Mouse (Mus musculus) embryonic facial prominence, embryonic 15.5 days (tissue): ENCODE results near the gene Bcat2. TPM values are rescaled to one million over a fixed set of nuclear protein-coding genes. Genes with fewer than 3 reads are reported as not detected.
"Not testable (repeated sequence)": the region's sequence is repeated elsewhere in the genome, so short reads cannot be mapped to it uniquely, and the experiment has no call there.

ENCODE experiments used
- ATAC-seq: fragments of 200-750 bp; cut with Nextera tagmentation; 2 replicates; pipeline ENCODE4 v1.8.0; 2017; ENCODE audit warnings: low read depth, moderate TSS enrichment; ENCODE audit not compliant: insufficient number of reproducible peaks, low FRiP score, low TSS enrichment
- H3K27ac ChIP-seq: fragments of 300-500 bp; sonication (generic); replicated peaks from 2 replicates; pipeline ENCODE4 v1.5.1; 2015; ENCODE audit warnings: mild to moderate bottlenecking, inconsistent platforms
- H3K27me3 ChIP-seq: fragments of 300-500 bp; sonication (generic); 2 replicates; pipeline ENCODE4 v1.6.1; 2015; ENCODE audit warnings: inconsistent platforms
- H3K36me3 ChIP-seq: fragments of 300-500 bp; sonication (generic); 2 replicates; pipeline ENCODE4 v1.6.1; 2015; ENCODE audit warnings: mild to moderate bottlenecking, inconsistent platforms
- H3K4me1 ChIP-seq: fragments of 300-500 bp; sonication (generic); 2 replicates; pipeline ENCODE4 v1.6.1; 2015; ENCODE audit warnings: inconsistent platforms
- H3K4me2 ChIP-seq: fragments of 300-500 bp; sonication (generic); replicated peaks from 2 replicates; pipeline ENCODE4 v1.6.1; 2015; ENCODE audit warnings: mild to moderate bottlenecking, inconsistent platforms
- H3K4me3 ChIP-seq: fragments of 300-500 bp; sonication (generic); replicated peaks from 2 replicates; pipeline ENCODE4 v1.5.1; 2015; ENCODE audit warnings: mild to moderate bottlenecking, inconsistent platforms
- H3K9ac ChIP-seq: fragments of 300-500 bp; sonication (generic); 2 replicates; pipeline ENCODE4 v1.6.1; 2015; ENCODE audit warnings: inconsistent platforms
- H3K9me3 ChIP-seq: fragments of 300-500 bp; sonication (generic); replicated peaks from 2 replicates; pipeline ENCODE4 v1.6.1; 2016; ENCODE audit warnings: inconsistent platforms
- WGBS: fragments of 180-500 bp; shearing (Covaris S2); methylation state at CpG from one replicate; pipeline ENCODE4 v1.1.7; 2015; 5-methylcytosine and 5-hydroxymethylcytosine counted together
- polyA plus RNA-seq: library from polyadenylated mRNA; unstranded; fragments of >200 nt; fragmentation: Nextera tagmentation; extraction: Ambion mirVana; gene quantifications from 2 replicates; pipeline ENCODE4 v1.2.1, GENCODE M21; 2015

Bcat2 gene
- polyA plus RNA-seq, 1 experiment from 2014 or later = 65.1 TPM

GRCm38 (mm10) chr7:45527169-45527568 lies 42.8 kb upstream of the Bcat2 start:
- H3K4me2 ChIP-seq, ATAC-seq, H3K36me3 ChIP-seq, H3K4me3 ChIP-seq, H3K9me3 ChIP-seq, H3K9ac ChIP-seq, H3K27ac ChIP-seq, H3K27me3 ChIP-seq: not testable (repeated sequence)
- H3K4me1 ChIP-seq = peaks cover 40% of the 10 kb centered on the region
- 89% methylated on average over 6 of the region's 6 CpGs for WGBS

GRCm38 (mm10) chr7:45529461-45529860 lies 40.5 kb upstream of the Bcat2 start:
- H3K9ac ChIP-seq = no peak overlapping the region

GRCm38 (mm10) chr7:45530643-45531042 lies 39.3 kb upstream of the Bcat2 start:
- Histone ChIP-seq H3K9me3 (no peaks in the 10 kb centered on the region), H3K4me2 (peak overlapping the region; percentile 4; the same call in 1 of the 2 replicates), H3K27ac (0 out of 2 replicates have a peak overlapping the region, but pooled peaks have one; percentile 41), H3K36me3 (no peaks in the 10 kb centered on the region), H3K4me1 (peaks cover 12% of the 10 kb centered on the region), H3K9ac (no peak overlapping the region), H3K4me3 (no peak overlapping the region), H3K27me3 (no peaks in the 10 kb centered on the region)
- no peak for ATAC-seq
- 31% methylated on average over 2 of the region's 2 CpGs for WGBS

More at GRCm38 (mm10) chr7:45529461-45529860, 40.5 kb upstream of the Bcat2 start:
- Histone ChIP-seq H3K27me3 (no peaks in the 10 kb centered on the region), H3K4me1 (peaks cover 24% of the 10 kb centered on the region), H3K36me3 (no peaks in the 10 kb centered on the region), H3K4me2 (no peak overlapping the region), H3K4me3 (no peak overlapping the region), H3K9me3 (no peaks in the 10 kb centered on the region), H3K27ac (peak overlapping the region; percentile 12; the same call in 1 of the 2 replicates)
- 11% methylated on average over 6 of the region's 6 CpGs for WGBS
- no peak for ATAC-seq

GRCm38 (mm10) chr7:45535676-45536075 lies 34.3 kb upstream of the Bcat2 start:
- no peak overlapping the region for H3K4me3 ChIP-seq
- H3K36me3 ChIP-seq = no peaks in the 10 kb centered on the region
- H3K4me1 ChIP-seq = peaks cover 11% of the 10 kb centered on the region
- 53% methylated on average over 1 of the region's 1 CpGs for WGBS
- ATAC-seq = no peak
- H3K9ac ChIP-seq = no peak overlapping the region
- no peaks in the 10 kb centered on the region for H3K27me3 ChIP-seq
- H3K27ac ChIP-seq = no peak overlapping the region
- H3K4me2 ChIP-seq = no peak overlapping the region
- no peaks in the 10 kb centered on the region for H3K9me3 ChIP-seq

- Histone ChIP-seq H3K4me1 (peaks cover 8% of the 10 kb centered on the region), H3K9ac (no peak overlapping the region), H3K4me3 (peak overlapping the region; percentile 50), H3K36me3 (no peaks in the 10 kb centered on the region), H3K27ac (no peak overlapping the region), H3K4me2 (peak overlapping the region; percentile 92), H3K9me3 (no peaks in the 10 kb centered on the region), H3K27me3 (no peaks in the 10 kb centered on the region)
- WGBS = 81% methylated on average over 10 of the region's 10 CpGs
- no peak; the same call in 1 of the 2 replicates for ATAC-seq
These were observed 32.4 kb upstream of the Bcat2 start for GRCm38 (mm10) chr7:45537602-45538001.

- Histone ChIP-seq H3K9ac (0 out of 2 replicates have a peak overlapping the region, but pooled peaks have one; percentile 23), H3K27me3 (no peaks in the 10 kb centered on the region), H3K4me2 (peak overlapping the region; percentile 92), H3K4me1 (peaks cover 8% of the 10 kb centered on the region), H3K36me3 (no peaks in the 10 kb centered on the region), H3K9me3 (no peaks in the 10 kb centered on the region), H3K27ac (no peak overlapping the region), H3K4me3 (peak overlapping the region; percentile 50)
- 4% methylated on average over 29 of the region's 29 CpGs for WGBS
- peak; percentile 73 for ATAC-seq
These were observed 31.6 kb upstream of the Bcat2 start for GRCm38 (mm10) chr7:45538163-45539041.

GRCm38 (mm10) chr7:45539095-45539494 lies 30.9 kb upstream of the Bcat2 start:
- WGBS = 79% methylated on average over 3 of the region's 3 CpGs
- Histone ChIP-seq H3K9me3 (no peaks in the 10 kb centered on the region), H3K27ac (no peak overlapping the region), H3K4me3 (no peak overlapping the region), H3K36me3 (no peaks in the 10 kb centered on the region), H3K4me1 (peaks cover 8% of the 10 kb centered on the region), H3K27me3 (no peaks in the 10 kb centered on the region), H3K9ac (no peak overlapping the region), H3K4me2 (no peak overlapping the region)
- no peak for ATAC-seq

- Histone ChIP-seq H3K27ac (no peak overlapping the region), H3K9me3 (no peaks in the 10 kb centered on the region), H3K4me1 (peaks cover 8% of the 10 kb centered on the region), H3K36me3 (no peaks in the 10 kb centered on the region), H3K27me3 (no peaks in the 10 kb centered on the region), H3K9ac (no peak overlapping the region), H3K4me3 (no peak overlapping the region), H3K4me2 (no peak overlapping the region)
- WGBS = 59% methylated on average over 2 of the region's 2 CpGs
- no peak for ATAC-seq
These were observed 29.7 kb upstream of the Bcat2 start for GRCm38 (mm10) chr7:45540213-45540612.

- Histone ChIP-seq H3K9me3 (no peaks in the 10 kb centered on the region), H3K9ac (no peak overlapping the region), H3K27ac (no peak overlapping the region), H3K4me3 (no peak overlapping the region), H3K4me2 (no peak overlapping the region), H3K36me3 (no peaks in the 10 kb centered on the region), H3K27me3 (no peaks in the 10 kb centered on the region), H3K4me1 (no peaks in the 10 kb centered on the region)
- no peak for ATAC-seq
- 80% methylated on average over 1 of the region's 1 CpGs for WGBS
These were observed 25.4 kb upstream of the Bcat2 start for GRCm38 (mm10) chr7:45544525-45544924.

- H3K36me3 ChIP-seq = no peaks in the 10 kb centered on the region
- WGBS = 87% methylated on average over 16 of the region's 16 CpGs
- H3K9me3 ChIP-seq = no peaks in the 10 kb centered on the region
- H3K27me3 ChIP-seq = no peaks in the 10 kb centered on the region
- no peak for ATAC-seq
- H3K9ac ChIP-seq = no peak overlapping the region
- H3K27ac ChIP-seq = no peak overlapping the region
- no peak overlapping the region for H3K4me3 ChIP-seq
- no peaks in the 10 kb centered on the region for H3K4me1 ChIP-seq
- no peak overlapping the region for H3K4me2 ChIP-seq
These were observed 20.1 kb upstream of the Bcat2 start for GRCm38 (mm10) chr7:45549641-45550436.

GRCm38 (mm10) chr7:45550821-45551511 lies 19.0 kb upstream of the Bcat2 start:
- Histone ChIP-seq H3K9ac (no peak overlapping the region), H3K27ac (no peak overlapping the region), H3K9me3 (no peaks in the 10 kb centered on the region), H3K36me3 (no peaks in the 10 kb centered on the region), H3K4me2 (no peak overlapping the region), H3K4me3 (no peak overlapping the region), H3K27me3 (no peaks in the 10 kb centered on the region), H3K4me1 (no peaks in the 10 kb centered on the region)
- no peak for ATAC-seq
- 75% methylated on average over 11 of the region's 11 CpGs for WGBS
